Mouse (Mus musculus): ENCODE measurements around the gene Adamts17. TPM values are rescaled to one million over a fixed set of nuclear protein-coding genes. Genes with fewer than 3 reads are reported as not detected.
A peak's percentile ranks its signal among the peaks of the same experiment; 100 is the strongest.

The Adamts17 gene
- total RNA-seq, 2 experiments from 2014 or later, result 0.67 to 1.2 TPM

DNA sequence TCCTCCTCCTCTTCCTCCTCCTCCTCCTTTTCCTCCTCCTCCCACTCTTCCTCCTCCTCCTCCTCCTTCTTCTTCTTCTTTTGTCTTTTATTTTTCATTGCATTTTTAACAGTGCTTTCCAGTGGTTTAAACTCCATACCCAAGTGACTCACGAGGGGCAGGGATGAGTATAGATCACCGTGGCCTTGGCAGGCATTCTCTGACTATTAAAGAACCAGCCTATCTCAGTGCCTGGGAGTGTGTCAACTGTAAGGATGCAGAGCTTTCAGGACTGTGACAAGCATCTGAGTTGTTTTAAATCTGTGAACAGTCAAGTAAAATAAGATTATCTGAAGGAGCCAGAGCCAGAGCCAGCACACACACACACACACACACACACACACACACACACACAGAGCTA lies 130.7 kb downstream of the Adamts17 start:
- no peak for DNase-seq

DNA sequence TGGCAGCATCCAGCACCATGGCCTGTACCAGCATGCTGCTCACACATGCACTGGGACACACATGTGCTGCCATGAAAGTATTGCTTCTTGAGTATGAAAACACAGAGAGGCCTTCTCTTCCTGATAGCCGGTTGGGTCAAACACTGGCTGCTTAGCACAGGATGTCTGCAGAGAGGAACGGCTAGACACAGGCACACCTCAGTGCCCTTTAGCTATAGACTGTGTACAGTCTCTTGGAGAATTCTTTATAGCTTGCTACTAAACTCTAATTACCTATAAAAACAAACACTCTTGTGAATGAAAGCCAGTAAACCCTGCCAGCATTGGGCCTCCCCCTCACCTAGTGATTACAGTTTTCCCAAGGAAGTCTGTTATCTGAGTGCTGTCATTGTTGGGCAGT lies 131.4 kb downstream of the Adamts17 start:
- DNase-seq, result no peak

DNA sequence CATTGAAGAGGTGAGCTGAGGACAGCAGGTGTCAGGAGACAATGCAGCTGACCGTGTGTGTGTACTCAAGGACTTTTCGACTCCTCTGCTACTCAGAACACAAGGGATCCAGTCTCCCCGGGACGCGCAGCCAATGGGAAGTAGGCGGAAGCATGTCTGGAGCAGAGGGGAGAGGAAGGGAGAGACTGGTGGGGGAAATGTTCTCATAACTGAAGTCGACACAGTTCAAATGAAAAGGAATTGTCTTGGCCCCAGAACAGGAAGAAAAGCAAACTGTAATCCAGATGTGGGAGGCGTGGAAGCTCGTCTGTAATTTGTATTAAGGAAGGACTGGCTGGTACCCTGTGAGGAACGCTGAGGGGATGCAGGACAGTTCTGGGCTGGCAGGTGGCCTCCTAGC lies 135.3 kb downstream of the Adamts17 start:
- peak; percentile 49 for DNase-seq

DNA sequence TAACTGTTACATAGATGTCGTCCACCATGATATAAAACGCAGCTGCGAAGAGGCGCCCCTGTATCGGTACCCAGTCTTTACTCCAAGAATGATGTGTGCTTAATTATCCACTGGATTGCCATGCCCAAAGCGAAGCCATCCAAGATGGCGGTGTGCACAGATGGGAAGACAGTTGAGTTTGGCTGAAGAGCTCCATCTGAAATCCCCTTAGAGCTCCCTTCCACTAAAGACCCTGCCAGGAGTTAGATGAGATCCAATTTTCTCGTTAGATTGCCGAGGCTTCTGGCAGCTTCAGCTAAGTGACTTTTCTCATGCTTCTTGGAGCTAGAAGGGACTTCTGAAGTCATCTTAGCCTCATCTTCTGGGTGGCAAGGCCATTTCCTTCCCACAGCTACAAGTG lies 136.8 kb downstream of the Adamts17 start:
- no peak for DNase-seq

DNA sequence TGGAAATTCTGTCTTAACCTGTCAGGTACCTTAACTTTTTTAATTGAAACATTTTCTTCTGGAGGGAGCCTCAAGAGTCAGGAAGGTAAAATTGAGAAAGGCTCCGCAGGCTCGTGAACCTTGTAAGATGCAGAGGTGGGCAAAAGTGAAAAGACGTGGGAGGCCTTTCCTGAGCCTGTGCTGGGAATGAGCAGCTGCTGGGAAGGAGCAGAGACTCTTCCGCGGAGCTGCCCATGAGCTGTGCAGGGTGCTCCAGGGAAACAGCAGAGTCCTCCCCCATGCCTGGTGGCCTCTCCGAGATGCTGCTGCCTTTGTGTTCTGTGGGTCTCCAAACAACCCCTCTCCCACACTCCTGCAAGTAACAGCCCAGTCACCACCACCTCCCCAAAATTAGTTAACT lies 142.1 kb downstream of the Adamts17 start:
- DNase-seq, result no peak

DNA sequence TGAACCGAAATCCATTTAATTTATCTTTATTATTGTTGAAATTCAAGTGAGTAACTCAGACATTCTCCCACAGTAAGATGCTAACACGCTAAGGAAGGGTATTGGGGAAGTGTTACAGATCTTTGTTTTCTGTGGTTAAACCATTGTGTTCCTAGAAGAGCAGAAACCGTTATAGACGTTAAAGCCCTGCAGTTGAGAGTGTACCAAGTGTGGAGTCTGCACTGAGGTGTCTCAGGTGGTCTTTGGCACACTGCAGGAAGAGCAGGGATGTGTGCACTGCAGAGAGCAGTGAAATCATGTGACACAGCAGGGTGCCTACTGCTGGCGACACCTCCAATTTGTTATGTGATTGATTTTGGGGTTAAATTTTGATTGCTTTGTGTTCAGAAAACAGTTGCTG lies 142.5 kb downstream of the Adamts17 start:
- DNase-seq, result no peak

DNA sequence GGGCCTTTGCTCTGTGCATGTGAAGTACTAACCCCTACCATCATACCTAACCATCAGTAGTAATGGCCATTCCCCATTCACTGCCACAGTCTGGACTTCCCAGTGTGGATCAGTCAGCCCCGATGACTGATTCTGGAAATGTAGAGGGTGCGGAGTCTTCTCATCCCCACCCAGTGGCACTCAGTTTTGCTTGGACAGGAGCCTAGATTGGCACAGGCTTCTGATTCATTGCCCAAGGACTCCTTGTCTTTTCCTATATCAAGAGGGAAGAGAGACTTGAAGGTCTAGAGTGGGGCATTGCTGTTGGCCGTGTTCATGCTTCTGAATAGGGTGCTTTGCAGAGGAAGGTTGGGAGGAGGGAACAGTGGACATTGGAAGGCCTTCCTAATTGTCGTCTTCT lies 148.1 kb downstream of the Adamts17 start:
- no peak for DNase-seq

DNA sequence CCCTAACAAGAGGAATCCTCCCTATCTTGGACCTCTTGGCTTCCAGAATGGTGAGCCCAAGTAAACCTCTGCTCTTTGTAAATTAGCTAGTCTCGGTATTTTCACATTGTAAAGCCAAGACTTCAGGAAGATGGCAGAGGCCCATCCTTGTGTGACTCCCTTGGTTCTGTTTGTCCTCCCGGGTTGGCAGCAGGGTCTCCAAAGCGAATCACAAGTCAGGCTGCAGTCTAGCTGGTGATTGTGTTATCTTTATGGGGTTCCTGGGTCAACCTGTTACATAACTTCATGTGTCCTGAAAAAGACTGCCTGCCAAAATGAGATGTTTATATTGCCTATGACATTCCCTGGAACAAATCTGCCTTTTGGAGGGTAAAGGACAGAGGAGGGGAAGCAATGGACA lies 148.9 kb downstream of the Adamts17 start:
- DNase-seq, result no peak

DNA sequence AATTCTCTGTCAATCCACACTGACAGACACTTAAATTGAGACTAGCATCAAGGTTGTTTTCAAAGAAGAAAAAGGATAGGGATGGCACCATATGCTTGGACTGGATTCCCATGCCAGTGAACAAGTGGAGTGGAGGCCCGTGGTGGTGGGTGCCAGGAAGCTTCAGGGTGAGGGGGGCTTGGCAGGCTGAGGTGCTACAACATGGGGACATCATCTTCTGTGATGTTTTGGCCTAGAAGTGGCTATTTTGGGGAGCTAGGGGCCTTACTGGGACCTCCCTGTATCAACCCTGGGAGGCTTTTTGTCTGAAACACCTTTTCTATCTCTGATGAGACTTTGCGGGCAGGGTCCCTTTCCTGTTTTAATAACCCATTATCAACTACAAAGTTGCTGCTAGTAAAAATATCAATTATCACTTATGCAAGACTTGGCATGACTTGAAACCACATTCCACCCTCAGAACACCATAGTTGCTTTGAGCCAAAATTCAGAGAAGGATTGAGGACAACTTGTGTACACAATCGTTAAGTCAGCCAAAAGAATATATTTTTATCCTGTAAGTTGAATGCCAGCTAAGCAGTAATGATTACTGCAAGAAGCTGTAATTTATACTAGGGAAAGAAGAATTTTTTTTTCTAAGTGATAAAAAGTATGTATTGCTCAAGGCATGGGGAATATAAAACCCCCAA lies 150.0 kb downstream of the Adamts17 start:
- DNase-seq, result no peak

DNA sequence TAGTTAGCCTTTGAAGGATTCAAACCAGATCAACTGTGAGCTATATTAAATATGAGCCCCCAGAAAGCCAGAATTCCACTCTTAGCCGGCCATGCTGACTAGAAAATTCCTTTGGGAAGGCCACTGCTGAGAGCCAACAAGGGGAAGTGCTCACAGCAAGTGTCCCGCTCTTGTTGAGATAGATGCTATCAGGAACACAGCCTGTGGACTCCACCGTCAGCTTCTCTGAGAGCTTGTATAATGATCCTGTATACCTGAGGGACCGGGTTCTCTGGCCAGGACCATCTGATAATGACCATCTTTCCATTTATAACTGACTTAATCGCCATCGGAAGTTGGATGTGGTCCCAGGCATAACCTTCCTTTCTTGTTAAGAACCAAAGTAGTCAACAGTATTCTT lies 159.3 kb downstream of the Adamts17 start:
- no peak for DNase-seq

DNA sequence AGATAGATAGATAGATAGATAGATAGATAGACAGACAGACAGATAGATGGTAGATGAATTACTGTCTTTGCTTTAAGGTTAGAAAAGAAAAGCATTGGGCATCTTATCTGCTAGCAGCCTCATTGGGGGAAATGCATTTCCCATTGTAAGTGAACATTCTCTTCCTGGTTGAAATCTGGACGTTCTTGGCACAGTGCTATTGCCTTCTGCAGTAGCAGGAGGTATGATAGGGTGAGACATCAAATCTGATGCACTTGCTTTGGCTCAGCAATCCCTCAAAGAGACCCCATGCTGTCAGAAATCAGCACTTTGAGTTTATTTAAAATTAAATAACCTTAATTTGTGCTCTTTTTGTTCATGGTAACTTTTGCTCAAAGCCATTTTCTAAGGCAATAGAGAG lies 164.1 kb downstream of the Adamts17 start:
- DNase-seq, result no peak

DNA sequence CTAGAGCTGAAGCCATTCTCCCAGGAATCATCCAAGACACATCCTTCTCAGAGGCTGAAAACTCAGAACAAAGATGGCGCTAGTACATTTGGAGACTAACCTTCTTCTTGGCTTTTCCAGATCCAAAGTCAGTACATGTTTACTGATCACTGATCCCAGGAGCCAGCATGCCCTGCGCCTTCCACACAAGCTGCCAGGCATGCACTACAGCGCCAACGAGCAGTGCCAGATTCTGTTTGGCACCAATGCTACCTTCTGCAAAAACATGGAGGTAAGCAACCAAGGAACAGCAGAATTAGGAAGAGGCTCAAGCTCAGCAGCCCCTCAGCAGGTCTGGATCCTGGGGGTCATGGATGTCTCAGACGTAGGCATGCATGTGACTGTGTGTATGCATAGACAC lies 164.7 kb downstream of the Adamts17 start:
- no peak for DNase-seq

DNA sequence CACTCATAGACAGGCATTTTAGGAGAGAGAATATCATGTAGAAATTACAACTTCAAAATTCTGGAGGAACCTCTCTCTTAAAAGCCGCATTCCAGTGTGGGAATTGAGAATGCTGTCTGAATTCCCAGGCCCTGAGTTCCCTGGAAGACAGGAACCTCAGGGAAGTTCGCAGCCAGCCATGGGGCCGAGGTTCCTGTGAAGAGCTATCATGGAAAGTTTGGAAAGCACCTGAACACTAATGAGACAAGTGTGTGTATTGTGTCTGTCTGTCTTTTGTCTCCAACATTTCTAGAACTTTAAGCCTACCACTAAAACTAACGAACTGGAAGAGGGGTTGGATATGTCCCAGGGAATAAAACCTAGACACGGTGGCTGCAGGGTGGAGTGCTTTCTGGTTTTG lies 170.3 kb downstream of the Adamts17 start:
- DNase-seq, result no peak

DNA sequence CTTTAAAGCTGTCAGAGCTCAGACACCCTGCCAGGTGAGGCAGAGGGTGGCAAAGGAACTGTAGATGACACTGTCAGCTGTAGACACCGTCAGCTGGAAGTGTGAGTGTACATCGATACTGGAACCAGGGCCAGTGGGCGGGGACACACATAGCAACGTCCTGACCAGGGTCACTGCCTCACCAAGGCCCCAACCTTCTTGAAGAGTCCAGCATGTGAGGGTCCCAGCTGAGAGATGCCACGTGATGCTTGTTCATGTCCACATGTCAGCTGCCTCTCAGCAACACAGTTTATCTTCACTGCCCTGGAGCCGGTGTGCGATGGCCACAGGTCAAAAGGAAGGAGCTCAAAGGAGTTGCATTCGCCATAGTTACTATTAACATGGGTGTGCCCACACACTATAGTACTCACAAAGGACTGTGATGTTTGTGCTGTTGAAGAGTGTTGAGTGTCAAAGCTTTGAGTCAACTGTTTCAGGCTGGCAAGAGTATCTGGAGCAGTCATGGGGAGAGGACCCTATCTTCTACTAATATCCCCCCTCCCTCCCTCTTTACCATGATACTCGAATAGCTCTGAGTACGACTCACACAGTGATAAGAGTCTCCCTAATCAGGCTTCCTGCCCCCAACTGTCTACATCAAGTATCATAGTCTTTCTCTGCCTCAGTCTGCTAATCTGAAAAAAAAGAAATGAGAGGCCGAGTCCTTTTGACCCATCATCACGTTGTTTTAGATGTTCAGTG lies 172.6 kb downstream of the Adamts17 start:
- DNase-seq, result no peak

DNA sequence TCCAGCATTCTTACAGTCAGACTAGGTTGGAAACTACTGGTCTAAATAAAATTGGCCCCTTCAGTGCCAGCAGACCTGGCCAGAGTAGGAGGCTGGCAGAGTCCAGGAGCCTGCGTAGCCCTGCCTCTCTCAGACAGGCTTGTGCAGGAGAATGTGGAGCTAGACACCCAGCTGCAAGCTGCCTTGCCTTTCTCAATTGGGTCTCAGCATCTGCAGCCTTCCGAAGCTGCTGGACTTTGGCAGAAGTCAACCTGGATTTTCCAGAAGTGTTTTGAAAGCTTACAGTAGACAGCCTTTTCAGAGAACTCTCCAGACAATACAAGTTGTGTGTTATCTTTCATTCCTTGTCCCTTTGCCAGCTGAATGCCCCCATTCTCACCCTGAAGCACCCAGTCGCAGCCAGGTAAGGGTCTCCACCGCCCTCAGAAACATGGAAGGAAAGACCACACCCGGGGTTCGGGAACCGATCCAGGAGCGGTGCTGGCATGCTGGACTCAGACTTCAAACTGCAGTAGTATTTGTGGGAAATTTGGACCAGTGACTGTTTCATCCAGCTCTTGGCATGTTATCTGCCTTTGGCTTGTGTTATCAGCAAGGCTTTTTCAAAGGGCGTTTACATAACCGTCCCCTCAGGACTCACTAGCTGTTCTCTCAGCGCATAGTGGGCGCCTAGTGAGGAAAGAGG lies 173.8 kb downstream of the Adamts17 start:
- peak; percentile 42 for DNase-seq

DNA sequence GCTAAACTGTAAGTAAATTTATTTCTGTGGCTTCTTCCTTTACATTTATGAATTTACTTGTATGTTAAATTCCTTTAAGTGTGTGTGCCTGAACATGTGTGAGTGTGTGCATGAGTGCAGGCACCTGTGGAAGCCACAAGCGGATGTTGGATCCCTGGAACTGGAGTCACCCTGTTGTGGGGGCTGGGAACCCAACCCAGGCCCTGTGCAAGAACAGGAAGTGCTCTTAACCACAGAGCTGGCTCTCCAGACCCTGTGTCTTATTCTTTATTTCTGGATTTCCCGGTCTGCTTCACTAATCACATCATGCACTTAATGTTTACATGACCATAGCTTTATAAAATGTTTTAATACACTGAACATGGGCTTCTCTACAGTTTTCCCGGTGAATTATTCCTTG lies 180.4 kb downstream of the Adamts17 start:
- DNase-seq, result no peak

DNA sequence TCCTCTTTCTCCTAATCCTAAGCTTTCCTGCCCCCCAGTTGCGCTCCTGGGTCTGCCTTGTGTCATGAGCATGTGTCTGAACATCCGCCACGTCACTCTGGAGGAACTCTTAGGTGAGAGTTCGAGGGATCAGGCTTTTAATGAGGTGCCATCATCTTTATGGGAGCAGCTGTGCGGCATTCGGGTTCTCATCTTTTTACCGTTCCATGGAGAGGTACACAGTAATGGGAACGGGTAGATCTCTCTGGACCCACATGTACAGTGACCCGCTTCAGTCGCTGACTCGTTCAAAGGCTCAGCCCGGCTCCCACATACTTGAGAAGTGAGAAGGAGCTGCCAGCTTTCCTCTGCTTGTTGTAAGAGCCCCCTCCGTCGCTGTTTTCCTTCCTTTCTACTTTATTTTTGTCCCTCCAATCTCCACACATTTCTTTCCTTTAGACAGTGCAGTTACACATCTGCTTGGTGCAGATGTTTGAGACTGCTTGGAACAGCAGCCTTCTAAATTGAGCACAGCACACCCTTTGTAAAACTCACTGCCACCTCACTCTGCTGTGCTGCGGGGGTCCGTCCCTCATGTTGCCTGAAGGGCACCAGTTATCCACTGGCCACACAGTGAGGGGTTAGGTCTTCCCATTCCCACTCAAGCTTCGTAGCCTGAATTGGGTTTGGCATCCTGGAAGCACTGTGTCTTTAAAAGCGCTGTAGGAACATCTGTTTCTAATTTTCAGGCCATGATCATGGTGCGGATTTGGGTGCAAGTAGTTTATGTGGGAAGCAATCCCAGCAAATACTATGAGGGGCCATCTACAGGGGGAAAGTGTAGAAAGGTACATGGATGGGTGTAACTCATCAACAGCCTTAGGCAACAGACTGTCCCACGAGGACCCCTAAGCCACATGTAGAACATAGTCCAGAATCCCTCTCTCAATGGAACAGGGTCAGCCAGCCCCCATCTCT lies 186.9 kb downstream of the Adamts17 start:
- peak; percentile 13 for DNase-seq

DNA sequence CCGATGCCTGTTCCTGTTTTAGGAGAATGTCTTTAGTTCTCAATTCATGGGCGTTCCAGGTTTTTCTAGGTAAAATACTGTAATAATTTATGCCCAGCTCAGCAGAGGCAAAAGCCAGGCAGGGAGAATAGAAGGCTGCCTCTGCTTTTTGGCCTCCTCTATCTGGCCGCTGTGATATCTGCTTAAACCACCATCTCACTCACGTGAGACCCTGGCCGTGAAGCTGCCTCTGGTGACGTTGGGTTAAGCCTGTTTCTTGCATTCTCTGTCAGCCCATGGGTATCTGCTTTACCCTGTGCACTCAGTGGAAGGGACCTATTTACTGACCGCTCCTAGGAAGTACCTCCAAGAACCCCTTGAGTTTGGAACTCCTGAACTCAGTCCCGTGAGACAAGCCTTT lies 187.7 kb downstream of the Adamts17 start:
- DNase-seq, result no peak

DNA sequence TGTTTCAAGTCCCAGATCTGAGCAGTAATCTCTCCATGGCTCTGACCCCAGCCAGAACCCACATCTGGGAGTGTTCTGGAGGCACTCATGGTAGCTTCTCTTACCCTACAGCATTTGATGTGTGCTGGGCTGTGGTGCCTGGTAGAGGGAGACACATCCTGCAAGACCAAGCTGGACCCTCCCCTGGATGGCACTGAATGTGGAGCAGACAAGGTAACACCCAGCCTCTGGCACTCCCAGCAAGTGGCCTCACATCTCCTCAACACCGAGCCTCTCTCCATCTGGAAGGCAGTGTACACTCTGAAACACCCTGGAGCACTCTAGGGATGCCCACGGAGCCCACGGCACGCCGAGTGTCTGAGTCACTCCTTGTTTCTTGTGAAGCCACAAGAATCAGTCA lies 188.2 kb downstream of the Adamts17 start:
- DNase-seq, result no peak

DNA sequence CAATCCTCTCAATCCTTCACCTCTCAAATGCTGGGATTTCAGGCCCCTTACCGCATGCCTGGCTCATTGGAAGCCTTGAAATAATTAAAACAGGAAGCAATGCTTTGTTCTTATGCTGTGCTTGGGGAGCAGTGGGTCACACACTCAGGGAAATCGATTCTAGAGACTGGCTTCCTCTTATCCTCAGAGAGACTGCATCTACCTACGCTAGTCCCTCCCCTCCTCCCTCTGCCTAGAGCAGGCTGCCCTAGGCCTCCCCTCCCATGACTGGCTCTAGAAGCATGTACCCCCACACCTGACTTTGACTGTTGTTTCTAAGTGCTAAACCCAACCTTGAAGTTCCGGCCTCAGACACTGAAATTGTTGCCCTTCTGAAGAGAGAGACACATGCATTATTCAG lies 189.4 kb downstream of the Adamts17 start:
- no peak for DNase-seq

DNA sequence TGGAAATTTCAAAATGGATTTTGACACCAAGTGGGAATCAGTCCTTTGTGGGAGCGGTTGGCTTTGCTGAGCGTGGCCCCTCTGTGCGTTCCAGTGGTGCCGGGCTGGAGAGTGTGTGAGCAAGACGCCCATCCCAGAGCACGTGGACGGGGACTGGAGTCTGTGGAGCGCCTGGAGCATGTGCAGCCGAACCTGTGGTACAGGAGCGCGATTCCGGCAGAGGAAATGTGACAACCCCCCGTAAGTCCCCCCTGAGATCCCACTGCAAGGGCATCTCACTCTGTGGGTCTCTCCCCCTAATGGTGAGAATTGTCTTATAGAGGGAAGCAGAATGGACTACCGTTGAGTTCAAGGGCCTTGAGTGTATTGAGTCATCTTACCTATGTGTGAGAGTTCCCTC lies 189.9 kb downstream of the Adamts17 start:
- DNase-seq, result no peak

DNA sequence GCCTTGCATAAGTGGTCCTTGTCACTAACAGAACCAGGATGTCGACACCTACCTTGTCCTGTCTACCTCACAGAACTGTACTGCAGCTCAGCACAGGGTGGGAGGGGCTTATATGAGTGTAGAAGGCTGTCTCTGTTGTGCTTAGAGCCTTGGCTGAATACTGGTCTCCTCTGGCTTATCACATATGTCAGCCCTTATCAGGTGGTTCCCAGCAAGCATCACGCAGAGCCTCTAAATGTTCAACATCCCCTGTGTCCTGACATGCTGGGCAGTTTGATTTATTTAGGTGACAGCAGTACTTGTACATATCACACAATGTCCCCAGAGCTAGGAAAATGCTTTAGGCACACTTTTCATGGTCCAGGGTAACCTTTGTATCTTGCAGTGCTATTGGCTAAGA lies 191.7 kb downstream of the Adamts17 start:
- DNase-seq, result no peak

Measured in gastrocnemius, postnatal 25 days (tissue).